Mouse (Mus musculus): ENCODE results near the gene Magi3. TPM values are rescaled to one million over a fixed set of nuclear protein-coding genes. Genes with fewer than 3 reads are reported as not detected.

Gene Magi3
- polyA plus RNA-seq, 1 experiment, result 8.6 TPM

DNA sequence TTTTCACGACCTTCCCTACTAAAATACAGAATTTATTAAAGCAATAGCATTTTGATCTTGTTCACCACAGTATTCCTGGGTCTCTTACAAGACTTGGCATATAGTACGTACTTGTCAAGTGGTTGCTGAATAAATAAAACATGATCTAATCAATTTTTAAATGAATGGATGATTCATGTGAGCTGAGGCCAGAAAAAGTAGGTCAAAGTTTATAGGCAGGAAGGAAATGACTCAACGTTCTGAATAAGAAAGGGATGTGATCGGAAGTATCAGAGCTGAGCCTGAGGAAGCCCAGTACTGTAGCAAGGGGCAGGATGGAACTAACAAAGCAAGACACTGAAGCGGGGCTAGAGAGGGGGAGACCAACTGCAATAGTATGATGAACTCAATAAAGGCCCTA lies 127.4 kb downstream of the Magi3 start:
- TF ChIP-seq CTCF (IDR thresholded peaks at IDR 0.05; ENCODE audit: borderline replicate concordance, control insufficient read depth, extremely low read depth, insufficient read depth, low read length, poor library complexity), result no peak
- TF ChIP-seq POLR2A (IDR thresholded peaks at IDR 0.05; ENCODE audit: control insufficient read depth, extremely low read depth, insufficient read depth, low read length, poor library complexity), result no peak
- no peaks in the 10 kb centered on the region for H3K27me3 ChIP-seq (ENCODE audit: control insufficient read depth, insufficient read depth, low read length)
- DNase-seq, result no peak
- H3K4me1 ChIP-seq (replicated peaks; ENCODE audit: control insufficient read depth, insufficient read depth, low read length), result no peaks in the 10 kb centered on the region
- no peak overlapping the region for H3K4me3 ChIP-seq (ENCODE audit: control insufficient read depth, insufficient read depth, low read length)
- no peak overlapping the region for H3K27ac ChIP-seq (ENCODE audit: control insufficient read depth, insufficient read depth, low read length)
- H3K36me3 ChIP-seq (ENCODE audit: control insufficient read depth, insufficient read depth, low read length), result peaks cover 6% of the 10 kb centered on the region; the same call in 1 of the 2 replicates
- 84% methylated on average over 5 of the region's 5 CpGs for WGBS

DNA sequence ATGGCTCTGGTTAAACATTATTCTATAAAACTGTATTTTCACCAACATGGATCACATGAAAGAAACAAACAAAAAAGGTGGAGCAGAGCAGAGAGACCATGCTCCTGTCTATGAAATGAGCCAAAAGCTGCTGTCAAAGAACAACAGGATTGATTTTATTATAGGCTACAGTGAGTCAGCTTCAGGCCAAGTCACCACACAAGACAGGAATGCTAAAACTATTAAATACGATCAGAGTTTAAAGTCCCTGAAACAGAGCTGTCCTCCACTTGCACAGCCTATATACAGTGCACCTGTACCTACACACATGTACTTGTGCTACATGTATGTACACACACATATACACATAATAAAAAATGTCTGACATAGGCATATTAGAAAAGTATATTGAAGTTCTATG lies 138.1 kb downstream of the Magi3 start:
- DNase-seq, result no peak
- H3K4me3 ChIP-seq (ENCODE audit: control insufficient read depth, insufficient read depth, low read length), result no peak overlapping the region
- WGBS, result 94% methylated on average over 1 of the region's 1 CpGs
- no peaks in the 10 kb centered on the region for H3K27me3 ChIP-seq (ENCODE audit: control insufficient read depth, insufficient read depth, low read length)
- H3K4me1 ChIP-seq (replicated peaks; ENCODE audit: control insufficient read depth, insufficient read depth, low read length), result no peaks in the 10 kb centered on the region
- peaks cover 6% of the 10 kb centered on the region; the same call in 1 of the 2 replicates for H3K36me3 ChIP-seq (ENCODE audit: control insufficient read depth, insufficient read depth, low read length)
- no peak for TF ChIP-seq CTCF (IDR thresholded peaks at IDR 0.05; ENCODE audit: borderline replicate concordance, control insufficient read depth, extremely low read depth, insufficient read depth, low read length, poor library complexity)
- TF ChIP-seq POLR2A (IDR thresholded peaks at IDR 0.05; ENCODE audit: control insufficient read depth, extremely low read depth, insufficient read depth, low read length, poor library complexity), result no peak
- H3K27ac ChIP-seq (ENCODE audit: control insufficient read depth, insufficient read depth, low read length), result no peak overlapping the region

DNA sequence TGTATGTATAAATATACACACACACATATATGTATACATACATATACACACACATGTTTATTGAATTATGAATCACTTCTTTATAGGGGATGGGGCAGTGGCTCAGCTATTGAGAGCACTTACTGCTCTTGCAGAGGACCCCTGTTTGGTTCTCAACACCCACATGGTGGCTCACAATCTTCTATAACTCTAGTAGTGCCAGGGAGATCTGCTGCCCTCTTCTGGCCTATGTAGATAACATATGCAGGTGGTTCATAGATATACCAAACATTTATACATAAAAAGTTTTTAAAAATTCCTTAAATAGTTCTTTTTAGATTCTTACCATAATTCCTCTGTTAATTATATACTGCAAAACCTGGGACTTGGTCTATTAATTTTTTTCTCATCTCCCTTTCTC lies 141.4 kb downstream of the Magi3 start:
- no peaks in the 10 kb centered on the region for H3K27me3 ChIP-seq (ENCODE audit: control insufficient read depth, insufficient read depth, low read length)
- H3K36me3 ChIP-seq (ENCODE audit: control insufficient read depth, insufficient read depth, low read length), result peaks cover 6% of the 10 kb centered on the region; the same call in 1 of the 2 replicates
- H3K4me1 ChIP-seq (replicated peaks; ENCODE audit: control insufficient read depth, insufficient read depth, low read length), result no peaks in the 10 kb centered on the region
- DNase-seq, result no peak
- TF ChIP-seq POLR2A (IDR thresholded peaks at IDR 0.05; ENCODE audit: control insufficient read depth, extremely low read depth, insufficient read depth, low read length, poor library complexity) (no peak), CTCF (IDR thresholded peaks at IDR 0.05; ENCODE audit: borderline replicate concordance, control insufficient read depth, extremely low read depth, insufficient read depth, low read length, poor library complexity) (no peak)
- no peak overlapping the region for H3K27ac ChIP-seq (ENCODE audit: control insufficient read depth, insufficient read depth, low read length)
- no peak overlapping the region for H3K4me3 ChIP-seq (ENCODE audit: control insufficient read depth, insufficient read depth, low read length)

DNA sequence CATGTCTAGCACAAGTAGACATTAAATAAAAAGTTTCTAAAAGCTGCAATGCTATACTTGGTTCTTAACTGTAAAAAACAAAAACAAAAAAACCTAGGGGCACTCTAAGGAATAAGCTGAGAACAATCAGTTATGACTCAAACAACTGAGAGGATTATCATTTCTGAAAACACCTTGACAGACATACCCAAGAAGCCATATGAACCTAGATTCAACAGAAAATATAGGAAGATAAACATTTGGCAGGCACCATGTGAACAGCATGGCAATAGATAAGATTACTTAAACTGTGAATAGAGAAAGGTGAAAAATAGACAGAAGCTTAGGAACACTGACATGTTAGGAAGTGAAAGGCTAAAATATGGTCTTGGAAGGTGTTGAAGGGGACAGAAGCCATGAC lies 150.8 kb downstream of the Magi3 start:
- no peaks in the 10 kb centered on the region for H3K4me1 ChIP-seq (replicated peaks; ENCODE audit: control insufficient read depth, insufficient read depth, low read length)
- TF ChIP-seq CTCF (IDR thresholded peaks at IDR 0.05; ENCODE audit: borderline replicate concordance, control insufficient read depth, extremely low read depth, insufficient read depth, low read length, poor library complexity), result no peak
- no peak for TF ChIP-seq POLR2A (IDR thresholded peaks at IDR 0.05; ENCODE audit: control insufficient read depth, extremely low read depth, insufficient read depth, low read length, poor library complexity)
- no peak for DNase-seq
- H3K4me3 ChIP-seq (ENCODE audit: control insufficient read depth, insufficient read depth, low read length), result no peak overlapping the region
- no peaks in the 10 kb centered on the region for H3K27me3 ChIP-seq (ENCODE audit: control insufficient read depth, insufficient read depth, low read length)
- H3K36me3 ChIP-seq (ENCODE audit: control insufficient read depth, insufficient read depth, low read length), result no peaks in the 10 kb centered on the region
- no peak overlapping the region for H3K27ac ChIP-seq (ENCODE audit: control insufficient read depth, insufficient read depth, low read length)

DNA sequence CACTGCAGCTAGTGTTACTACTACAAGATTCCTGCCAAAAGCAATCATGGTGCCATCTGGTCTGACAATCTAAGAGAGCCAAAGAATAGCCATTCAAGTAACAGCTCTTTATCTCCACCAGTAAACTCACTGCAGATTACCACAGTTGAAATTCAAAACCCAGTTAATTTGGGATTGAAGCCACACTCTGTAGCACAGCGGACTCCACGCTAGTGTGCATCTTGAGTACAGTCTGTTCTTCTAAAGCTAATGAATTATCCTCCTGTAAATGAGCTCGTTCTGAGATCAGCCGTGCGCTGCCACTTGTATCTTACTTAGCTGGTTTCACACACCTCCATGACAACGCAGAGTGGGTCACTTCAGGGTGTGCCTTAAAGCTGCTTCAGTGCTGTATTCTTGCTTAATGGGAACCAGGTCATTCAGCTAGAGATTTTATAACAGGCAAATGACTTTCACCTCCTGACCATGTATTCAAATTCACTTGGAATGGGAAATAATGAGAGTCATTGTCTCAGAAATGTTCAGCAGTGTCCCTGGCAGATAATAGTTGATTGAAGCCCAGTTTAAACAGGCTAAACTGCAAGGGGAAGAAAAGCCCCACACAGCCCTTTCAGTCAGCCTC lies 161.1 kb downstream of the Magi3 start:
- Histone ChIP-seq H3K4me3 (ENCODE audit: control insufficient read depth, insufficient read depth, low read length) (no peak overlapping the region), H3K27me3 (ENCODE audit: control insufficient read depth, insufficient read depth, low read length) (no peaks in the 10 kb centered on the region), H3K4me1 (replicated peaks; ENCODE audit: control insufficient read depth, insufficient read depth, low read length) (no peaks in the 10 kb centered on the region), H3K36me3 (ENCODE audit: control insufficient read depth, insufficient read depth, low read length) (peaks cover 10% of the 10 kb centered on the region; the same call in 1 of the 2 replicates), H3K27ac (ENCODE audit: control insufficient read depth, insufficient read depth, low read length) (no peak overlapping the region)
- WGBS, result 94% methylated on average over 6 of the region's 6 CpGs
- TF ChIP-seq POLR2A (IDR thresholded peaks at IDR 0.05; ENCODE audit: control insufficient read depth, extremely low read depth, insufficient read depth, low read length, poor library complexity) (no peak), CTCF (IDR thresholded peaks at IDR 0.05; ENCODE audit: borderline replicate concordance, control insufficient read depth, extremely low read depth, insufficient read depth, low read length, poor library complexity) (no peak)
- DNase-seq, result no peak

DNA sequence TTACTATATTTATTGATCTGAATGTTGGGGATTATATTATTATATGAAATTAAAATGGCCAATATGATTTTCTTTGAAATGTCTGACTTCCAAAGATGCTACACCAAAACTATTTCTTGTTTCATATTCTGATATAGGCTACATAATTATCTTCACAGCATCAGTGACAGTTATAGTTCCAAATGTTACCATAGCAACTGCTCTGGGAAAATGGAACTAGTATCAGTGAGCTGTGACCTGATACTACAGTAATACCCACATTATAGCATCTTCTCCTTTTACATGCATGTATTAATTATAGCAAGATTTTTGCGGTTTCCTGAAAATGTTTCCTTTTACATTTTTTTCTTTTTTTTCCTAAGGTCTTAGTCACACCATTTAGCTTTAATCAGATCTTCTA lies 187.4 kb downstream of the Magi3 start:
- Histone ChIP-seq H3K4me1 (replicated peaks; ENCODE audit: control insufficient read depth, insufficient read depth, low read length) (no peaks in the 10 kb centered on the region), H3K27me3 (ENCODE audit: control insufficient read depth, insufficient read depth, low read length) (no peaks in the 10 kb centered on the region), H3K36me3 (ENCODE audit: control insufficient read depth, insufficient read depth, low read length) (peaks cover under 1% of the 10 kb centered on the region), H3K4me3 (ENCODE audit: control insufficient read depth, insufficient read depth, low read length) (no peak overlapping the region), H3K27ac (ENCODE audit: control insufficient read depth, insufficient read depth, low read length) (no peak overlapping the region)
- WGBS, result 85% methylated on average over 1 of the region's 1 CpGs
- TF ChIP-seq CTCF (IDR thresholded peaks at IDR 0.05; ENCODE audit: borderline replicate concordance, control insufficient read depth, extremely low read depth, insufficient read depth, low read length, poor library complexity), result no peak
- no peak for TF ChIP-seq POLR2A (IDR thresholded peaks at IDR 0.05; ENCODE audit: control insufficient read depth, extremely low read depth, insufficient read depth, low read length, poor library complexity)
- DNase-seq, result no peak

DNA sequence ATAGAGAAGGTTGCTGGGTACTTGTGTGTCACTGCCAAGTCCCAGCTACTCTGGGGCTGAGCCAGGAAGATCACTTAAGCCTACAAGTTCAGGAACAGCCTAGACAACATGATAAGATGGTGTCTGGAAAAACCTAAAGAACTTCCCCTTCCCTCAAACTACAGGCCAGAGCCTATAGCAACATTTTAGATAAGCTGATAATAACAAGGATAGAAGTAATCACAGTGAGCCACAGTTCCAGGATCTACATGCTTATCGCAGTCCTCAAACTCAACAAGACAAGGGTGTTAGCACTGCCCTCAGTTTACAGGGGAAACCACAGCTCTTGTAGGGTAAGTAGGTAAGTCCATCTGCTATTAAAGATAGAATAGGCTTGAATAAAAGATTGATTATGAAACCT lies 188.1 kb downstream of the Magi3 start:
- 100% methylated on average over 1 of the region's 1 CpGs for WGBS
- no peak overlapping the region for H3K27ac ChIP-seq (ENCODE audit: control insufficient read depth, insufficient read depth, low read length)
- no peak for DNase-seq
- H3K4me1 ChIP-seq (replicated peaks; ENCODE audit: control insufficient read depth, insufficient read depth, low read length), result no peaks in the 10 kb centered on the region
- H3K36me3 ChIP-seq (ENCODE audit: control insufficient read depth, insufficient read depth, low read length), result peaks cover 8% of the 10 kb centered on the region
- no peaks in the 10 kb centered on the region for H3K27me3 ChIP-seq (ENCODE audit: control insufficient read depth, insufficient read depth, low read length)
- TF ChIP-seq CTCF (IDR thresholded peaks at IDR 0.05; ENCODE audit: borderline replicate concordance, control insufficient read depth, extremely low read depth, insufficient read depth, low read length, poor library complexity) (no peak), POLR2A (IDR thresholded peaks at IDR 0.05; ENCODE audit: control insufficient read depth, extremely low read depth, insufficient read depth, low read length, poor library complexity) (no peak)
- no peak overlapping the region for H3K4me3 ChIP-seq (ENCODE audit: control insufficient read depth, insufficient read depth, low read length)

All from thymus, adult 2 months (tissue).